Mouse (Mus musculus) layer of hippocampus, postnatal 10 days (tissue): ENCODE measurements at regions not wholly inside any gene's neighbourhood (a gene's known extent, or its start where the extent isn't known, plus 50 kb on each side); places are given as distances from the start of the nearest gene placed in this dataset.

Experiments
- DNase-seq, 2 experiments: peaks; one replicate each; pipeline ENCODE4 v3.0.0; 2021; ENCODE audit warnings: low spot score in 2 of 2

DNA sequence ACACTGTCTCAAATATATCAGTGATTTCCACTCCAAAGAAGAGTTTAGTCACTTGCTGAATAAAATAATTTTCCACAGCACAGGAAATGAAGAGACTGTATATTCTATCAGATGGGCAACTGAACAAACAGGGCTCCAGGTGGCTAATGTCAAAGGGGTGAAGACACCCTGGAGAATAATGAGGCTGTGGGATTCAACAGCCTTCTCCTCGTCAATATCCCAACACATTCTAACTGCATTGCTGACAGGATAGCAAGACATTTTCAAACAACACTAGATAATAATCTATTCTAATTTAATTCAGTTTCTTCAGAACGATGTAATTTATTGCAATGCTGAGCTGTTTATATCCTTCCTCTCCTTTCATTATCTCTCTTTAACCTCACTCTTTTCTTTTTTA is 134.4 kb upstream of the Klhl13 start:
- no peak for DNase-seq

DNA sequence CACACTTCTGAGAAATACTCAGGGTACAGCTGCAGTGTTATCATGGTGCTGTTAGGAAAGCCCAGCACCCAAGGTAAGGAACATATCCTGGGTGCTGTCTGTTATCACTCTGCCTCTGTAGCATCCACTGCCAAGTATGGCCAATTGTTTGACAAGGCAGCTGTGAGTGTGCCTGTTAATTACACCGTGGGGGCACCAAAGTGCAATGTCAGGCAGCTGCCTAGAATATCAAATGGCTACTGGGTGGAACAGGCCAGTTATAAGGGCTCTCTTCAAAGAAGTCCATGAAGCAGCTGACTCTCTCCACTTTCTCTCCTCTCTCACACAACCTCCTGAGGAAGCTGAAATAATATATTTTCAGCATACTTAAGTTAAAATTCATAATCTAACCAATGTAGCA is 130.3 kb upstream of the Klhl13 start:
- no peak for DNase-seq

DNA sequence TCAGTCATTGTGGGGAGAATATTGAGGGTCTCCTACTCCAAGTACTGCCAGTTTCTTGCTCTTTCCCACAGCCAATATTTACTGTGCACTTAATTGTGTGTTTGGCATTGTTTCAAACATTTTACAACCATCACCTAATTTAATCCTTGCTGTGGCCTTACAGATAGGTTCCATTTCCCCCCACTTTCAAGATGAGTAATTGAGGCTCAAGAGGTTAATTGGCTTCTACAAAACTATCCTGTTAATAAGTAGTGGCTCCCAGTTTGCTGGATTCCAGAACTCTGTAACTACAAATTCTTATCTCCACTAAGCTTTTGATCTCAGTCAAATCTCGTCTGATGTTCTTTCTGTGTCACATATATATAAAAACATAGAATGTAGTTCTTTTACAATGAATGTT is 112.0 kb upstream of the Klhl13 start:
- no peak for DNase-seq

DNA sequence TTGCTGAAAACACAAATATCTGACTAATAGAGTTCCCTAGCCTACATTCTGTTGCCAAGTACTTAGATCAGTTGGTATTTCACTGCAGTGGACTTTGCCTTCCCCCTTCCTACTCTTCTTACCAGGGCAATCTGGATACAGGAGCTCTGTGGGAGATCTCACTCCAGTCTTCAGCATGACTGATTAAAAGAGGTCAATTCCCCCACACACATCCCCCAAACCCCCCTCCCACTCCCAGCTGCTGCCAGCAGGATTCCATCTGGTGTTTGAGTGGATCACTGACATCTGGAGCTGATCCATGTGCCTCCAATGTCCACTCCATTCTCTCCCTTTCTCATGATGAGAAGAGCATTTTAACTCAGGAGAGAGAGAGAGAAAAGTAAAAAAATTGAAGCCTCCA is 101.1 kb upstream of the Klhl13 start:
- no peak for DNase-seq

DNA sequence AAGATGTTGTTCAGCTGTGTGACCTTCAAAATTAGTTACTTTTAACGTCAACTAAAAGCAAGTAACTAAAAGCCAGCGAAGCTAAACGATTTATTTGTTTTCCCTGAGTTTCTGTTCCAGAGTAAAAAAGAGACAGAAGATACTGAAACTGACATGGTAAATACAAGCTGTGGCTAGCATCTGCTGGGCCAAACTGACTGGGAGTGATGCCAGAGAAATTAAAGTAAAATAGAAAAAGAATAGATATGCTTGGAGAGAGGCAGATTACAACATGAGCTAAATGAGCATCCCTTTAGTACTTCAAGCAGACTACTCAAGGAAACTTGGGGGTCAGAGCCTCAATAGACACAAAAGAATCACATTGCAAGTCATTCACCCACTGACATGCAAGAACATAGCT is 88.7 kb upstream of the Klhl13 start:
- peak; percentile 4 to 17 for DNase-seq

DNA sequence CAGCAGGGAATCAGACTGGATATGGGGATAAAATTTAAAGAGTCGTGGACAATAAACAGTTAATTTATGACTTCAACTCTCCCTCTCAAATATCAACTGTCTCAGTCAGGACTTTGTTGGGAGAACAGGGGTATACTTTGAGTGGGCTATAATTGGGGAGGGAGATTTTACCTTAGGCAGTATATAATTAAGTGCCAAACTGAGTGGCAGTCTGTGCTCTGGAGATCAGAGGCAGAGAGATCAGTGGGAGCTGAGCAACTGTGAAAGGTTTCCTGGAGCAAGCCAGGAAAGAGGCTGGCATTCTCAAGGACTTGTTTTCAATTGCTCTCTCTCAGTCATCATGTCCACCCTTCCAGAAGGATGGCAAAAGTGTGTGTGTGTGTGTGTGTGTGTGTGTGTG is 57.9 kb upstream of the Klhl13 start:
- DNase-seq = no peak

DNA sequence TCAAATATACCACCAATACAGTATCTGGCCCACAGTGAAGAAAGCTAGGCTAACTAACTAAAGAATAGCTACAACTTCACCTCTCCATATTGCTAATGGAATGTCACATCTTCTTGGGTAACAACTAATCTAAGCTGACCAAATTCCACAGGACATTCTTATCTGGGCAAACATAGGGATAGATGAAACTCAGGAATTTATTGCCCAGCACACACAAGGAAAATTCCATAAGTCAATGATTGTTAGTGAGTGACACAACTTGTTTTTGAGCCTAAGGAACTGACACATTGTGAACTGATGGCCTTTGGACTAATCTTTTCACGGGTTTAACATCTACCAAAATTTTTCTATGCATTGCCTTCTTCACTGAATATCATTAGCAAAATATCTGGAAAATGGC is 52.6 kb upstream of the Klhl13 start:
- no peak for DNase-seq
